Mouse (Mus musculus) heart, embryonic 15.5 days (tissue): ENCODE measurements around the gene Rcc2. TPM values are rescaled to one million over a fixed set of nuclear protein-coding genes. Genes with fewer than 3 reads are reported as not detected.

ENCODE experiments used
- ATAC-seq: fragments of 200-750 bp; cut with Nextera tagmentation; replicated peaks from 2 replicates; pipeline ENCODE4 v1.8.0; 2017; ENCODE audit warnings: low read depth, moderate TSS enrichment; ENCODE audit not compliant: insufficient number of reproducible peaks, insufficient read depth, low FRiP score
- H3K27ac ChIP-seq: fragments of 300-500 bp; sonication (generic); 2 replicates; pipeline ENCODE4 v1.5.1; 2015; ENCODE audit warnings: mild to moderate bottlenecking, inconsistent platforms
- H3K27me3 ChIP-seq: fragments of 300-500 bp; sonication (generic); 2 replicates; pipeline ENCODE4 v1.6.1; 2015; ENCODE audit warnings: inconsistent platforms
- H3K36me3 ChIP-seq: fragments of 300-500 bp; sonication (generic); 2 replicates; pipeline ENCODE4 v1.6.1; 2015; ENCODE audit warnings: mild to moderate bottlenecking, inconsistent platforms
- H3K4me1 ChIP-seq: fragments of 300-500 bp; sonication (generic); replicated peaks from 2 replicates; pipeline ENCODE4 v1.6.1; 2015; ENCODE audit warnings: inconsistent platforms
- H3K4me2 ChIP-seq: fragments of 300-500 bp; sonication (generic); 2 replicates; pipeline ENCODE4 v1.6.1; 2015; ENCODE audit warnings: inconsistent platforms, mild to moderate bottlenecking, moderate library complexity
- H3K4me3 ChIP-seq: fragments of 300-500 bp; sonication (generic); 2 replicates; pipeline ENCODE4 v1.5.1; 2015; ENCODE audit warnings: mild to moderate bottlenecking, inconsistent platforms
- H3K9ac ChIP-seq: fragments of 300-500 bp; sonication (generic); 2 replicates; pipeline ENCODE4 v1.6.1; 2015; ENCODE audit warnings: mild to moderate bottlenecking, inconsistent platforms
- H3K9me3 ChIP-seq: fragments of 300-500 bp; sonication (generic); replicated peaks from 2 replicates; pipeline ENCODE4 v1.6.1; 2016; ENCODE audit warnings: inconsistent platforms
- WGBS: fragments of 180-500 bp; shearing (Covaris S2); methylation state at CpG from one replicate; pipeline ENCODE4 v1.1.7; 2015; ENCODE audit warnings: mixed read lengths; 5-methylcytosine and 5-hydroxymethylcytosine counted together
- polyA plus RNA-seq: library from polyadenylated mRNA; unstranded; fragments of >200 nt; fragmentation: Nextera tagmentation; extraction: Ambion mirVana; gene quantifications from 2 replicates; pipeline ENCODE4 v1.2.1, GENCODE M21; 2015

Gene Rcc2
- polyA plus RNA-seq, 1 experiment from 2014 or later = 13.9 TPM

- 74% methylated on average over 4 of the region's 4 CpGs for WGBS
- no peak overlapping the region for H3K4me2 ChIP-seq
- no peak overlapping the region for H3K9ac ChIP-seq
- no peak for ATAC-seq
- H3K27me3 ChIP-seq = no peaks in the 10 kb centered on the region
- H3K4me1 ChIP-seq = 0 out of 2 replicates have a peak, but pooled peaks cover 3% of the 10 kb centered on the region
- H3K4me3 ChIP-seq = no peak overlapping the region
- no peaks in the 10 kb centered on the region for H3K36me3 ChIP-seq
- no peaks in the 10 kb centered on the region for H3K9me3 ChIP-seq
- H3K27ac ChIP-seq = no peak overlapping the region
These were observed 31.3 kb downstream of the Rcc2 start for GRCm38 (mm10) chr4:140731654-140732053.

- WGBS = 75% methylated on average over 7 of the region's 7 CpGs
- H3K4me2 ChIP-seq = no peak overlapping the region
- ATAC-seq = no peak
- no peaks in the 10 kb centered on the region for H3K36me3 ChIP-seq
- H3K4me3 ChIP-seq = no peak overlapping the region
- no peak overlapping the region for H3K27ac ChIP-seq
- no peak overlapping the region for H3K9ac ChIP-seq
- H3K9me3 ChIP-seq = no peaks in the 10 kb centered on the region
- H3K27me3 ChIP-seq = no peaks in the 10 kb centered on the region
- H3K4me1 ChIP-seq = 0 out of 2 replicates have a peak, but pooled peaks cover 3% of the 10 kb centered on the region
These were observed 32.5 kb downstream of the Rcc2 start for GRCm38 (mm10) chr4:140732871-140733270.

DNA sequence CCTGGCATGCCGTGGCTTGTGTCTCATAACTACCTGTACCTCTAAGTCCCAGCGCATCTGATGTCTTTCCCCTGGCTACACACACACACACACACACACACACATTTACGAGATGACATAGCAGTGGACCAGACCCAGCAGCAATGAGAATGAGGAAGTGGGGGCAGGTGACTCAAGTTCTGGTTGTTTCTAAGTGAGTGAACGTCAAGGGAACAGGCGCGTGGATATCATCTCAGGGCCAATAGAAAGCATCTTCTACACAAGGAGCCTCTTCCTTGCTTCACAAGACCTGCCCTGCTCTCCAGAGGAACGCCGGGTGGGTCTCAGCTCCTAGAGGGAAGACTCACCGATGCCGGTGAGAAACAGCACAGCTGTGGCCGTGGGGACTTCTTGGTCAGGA, 40.3 kb downstream of the Rcc2 start:
- WGBS = 85% methylated on average over 11 of the region's 11 CpGs
- no peaks in the 10 kb centered on the region for H3K4me1 ChIP-seq
- H3K4me3 ChIP-seq = no peak overlapping the region
- no peaks in the 10 kb centered on the region for H3K36me3 ChIP-seq
- no peak for ATAC-seq
- H3K9me3 ChIP-seq = no peaks in the 10 kb centered on the region
- H3K27me3 ChIP-seq = peaks cover 4% of the 10 kb centered on the region; the same call in 1 of the 2 replicates
- no peak overlapping the region for H3K9ac ChIP-seq
- H3K4me2 ChIP-seq = no peak overlapping the region
- H3K27ac ChIP-seq = no peak overlapping the region

DNA sequence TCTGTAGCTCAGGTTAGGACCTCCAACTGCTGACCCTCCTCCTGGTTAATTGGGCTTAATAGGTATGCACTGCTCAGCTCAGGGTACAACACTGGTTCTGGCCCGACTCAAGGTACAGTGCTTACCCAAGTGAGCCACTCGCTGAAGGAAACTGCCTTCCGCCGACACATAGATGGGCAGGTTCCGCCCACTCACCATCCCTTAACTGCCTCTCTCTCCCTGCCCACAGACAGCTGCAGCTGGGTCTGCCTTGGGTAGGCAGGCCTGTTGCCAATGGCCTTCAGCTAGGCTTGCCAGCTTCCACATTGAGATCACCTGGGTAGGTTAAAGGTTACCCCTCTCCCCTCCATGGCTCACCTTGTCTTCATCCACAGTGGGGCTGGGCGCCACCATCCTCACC, 41.1 kb downstream of the Rcc2 start:
- no peaks in the 10 kb centered on the region for H3K9me3 ChIP-seq
- H3K4me1 ChIP-seq = no peaks in the 10 kb centered on the region
- peaks cover 4% of the 10 kb centered on the region; the same call in 1 of the 2 replicates for H3K27me3 ChIP-seq
- no peak for ATAC-seq
- WGBS = 74% methylated on average over 6 of the region's 6 CpGs
- no peak overlapping the region for H3K27ac ChIP-seq
- H3K4me3 ChIP-seq = no peak overlapping the region
- H3K9ac ChIP-seq = no peak overlapping the region
- no peak overlapping the region for H3K4me2 ChIP-seq
- H3K36me3 ChIP-seq = no peaks in the 10 kb centered on the region

GRCm38 (mm10) chr4:140742543-140742942, 42.2 kb downstream of the Rcc2 start, which contains the start of gene Padi6:
Gene Padi6, minus strand, starts transcription at chr4:140742643.
- Histone ChIP-seq H3K4me2 (no peak within 1 kb of the TSS), H3K9me3 (no peaks in the 10 kb centered on the region), H3K4me1 (peaks cover 3% of the 10 kb centered on the region), H3K27ac (no peak within 1 kb of the TSS), H3K36me3 (no peaks in the 10 kb centered on the region), H3K27me3 (peaks cover 4% of the 10 kb centered on the region; the same call in 1 of the 2 replicates), H3K4me3 (no peak within 1 kb of the TSS), H3K9ac (no peak within 1 kb of the TSS)
- WGBS = 55% methylated on average over 2 of the region's 2 CpGs
- no peak for ATAC-seq

DNA sequence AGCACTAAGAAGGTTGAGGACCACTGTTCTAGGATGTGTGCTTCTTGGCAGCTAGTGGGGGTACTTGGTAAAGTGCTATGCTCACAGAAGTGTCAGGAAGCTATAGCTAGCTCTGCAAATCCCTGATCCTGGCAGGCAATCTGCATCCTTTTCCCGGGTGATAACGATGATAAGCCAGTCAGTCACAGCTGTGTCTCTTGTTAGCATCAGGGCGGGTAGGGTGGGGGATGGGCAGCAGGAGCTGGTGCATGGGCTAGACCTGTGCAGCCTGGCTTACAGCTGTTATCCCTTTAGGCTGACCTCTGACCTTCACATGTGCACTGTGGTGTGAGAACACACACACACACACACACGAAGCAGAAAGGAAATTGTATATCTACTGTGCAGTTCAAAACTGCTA, 42.7 kb downstream of the Rcc2 start:
- ATAC-seq = no peak
- Histone ChIP-seq H3K4me2 (no peak overlapping the region), H3K9me3 (no peaks in the 10 kb centered on the region), H3K27me3 (peaks cover 4% of the 10 kb centered on the region; the same call in 1 of the 2 replicates), H3K4me3 (no peak overlapping the region), H3K36me3 (no peaks in the 10 kb centered on the region), H3K9ac (no peak overlapping the region), H3K4me1 (peaks cover 8% of the 10 kb centered on the region), H3K27ac (no peak overlapping the region)
- WGBS = 22% methylated on average over 4 of the region's 4 CpGs

DNA sequence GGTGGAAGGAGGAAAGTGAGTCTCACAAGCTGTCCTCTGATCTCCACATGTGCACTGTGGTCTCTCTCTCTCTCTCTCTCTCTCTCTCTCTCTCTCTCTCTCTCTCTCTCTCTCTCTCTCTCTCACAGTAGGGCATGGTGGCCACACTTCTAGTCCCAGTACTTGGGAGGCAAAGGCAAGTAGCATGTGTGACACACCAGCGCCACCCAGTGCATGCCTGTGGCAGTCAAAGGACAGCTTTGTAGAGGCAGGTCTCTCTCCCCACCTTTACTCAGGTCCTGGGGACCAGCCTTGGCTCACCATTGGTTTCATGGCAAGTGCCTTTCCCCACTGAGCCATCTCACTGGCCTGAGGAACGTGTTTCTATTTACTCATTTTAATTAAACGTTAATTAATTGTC, 44.3 kb downstream of the Rcc2 start:
- Histone ChIP-seq H3K9ac (no peak overlapping the region), H3K4me3 (no peak overlapping the region), H3K36me3 (no peaks in the 10 kb centered on the region), H3K9me3 (no peaks in the 10 kb centered on the region), H3K4me2 (no peak overlapping the region), H3K27ac (no peak overlapping the region), H3K4me1 (peaks cover 16% of the 10 kb centered on the region), H3K27me3 (peaks cover 4% of the 10 kb centered on the region; the same call in 1 of the 2 replicates)
- ATAC-seq = no peak
- 26% methylated on average over 3 of the region's 3 CpGs for WGBS

DNA sequence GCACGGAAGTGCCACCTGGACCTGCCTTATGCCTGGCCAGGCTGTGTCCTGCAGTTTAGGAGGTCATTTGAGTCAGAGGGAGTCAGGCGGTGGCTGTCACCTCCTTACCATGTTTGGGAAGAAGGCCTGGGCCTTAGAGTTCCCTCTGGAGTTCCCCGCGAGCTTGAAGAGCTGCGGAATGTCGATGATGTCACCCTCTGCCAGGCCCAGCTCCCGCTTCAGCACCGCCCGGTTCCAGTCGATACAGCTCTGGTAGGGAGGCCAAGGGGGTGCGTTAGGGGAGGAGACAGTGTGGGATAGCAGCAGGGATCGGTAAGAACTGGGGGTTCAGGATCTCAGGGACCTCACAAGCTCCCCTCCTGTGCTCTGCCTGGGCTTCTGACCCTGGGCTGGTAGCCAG, 47.6 kb downstream of the Rcc2 start:
- Histone ChIP-seq H3K9ac (peak overlapping the region; percentile 40), H3K4me2 (peak overlapping the region; percentile 37), H3K36me3 (no peaks in the 10 kb centered on the region), H3K27ac (peak overlapping the region; percentile 84), H3K4me3 (peak overlapping the region; percentile 20; the same call in 1 of the 2 replicates), H3K4me1 (peaks cover 26% of the 10 kb centered on the region), H3K9me3 (no peaks in the 10 kb centered on the region), H3K27me3 (peaks cover 4% of the 10 kb centered on the region; the same call in 1 of the 2 replicates)
- ATAC-seq = peak; percentile 79
- 13% methylated on average over 12 of the region's 12 CpGs for WGBS

- Histone ChIP-seq H3K27me3 (no peaks in the 10 kb centered on the region; the same call in 1 of the 2 replicates), H3K4me1 (peaks cover 34% of the 10 kb centered on the region), H3K4me3 (peak overlapping the region; percentile 27; the same call in 1 of the 2 replicates), H3K9ac (peak overlapping the region; percentile 34; the same call in 1 of the 2 replicates), H3K4me2 (peak overlapping the region; percentile 53), H3K9me3 (no peaks in the 10 kb centered on the region), H3K36me3 (no peaks in the 10 kb centered on the region), H3K27ac (no peak overlapping the region)
- no peak for ATAC-seq
- 8% methylated on average over 19 of the region's 19 CpGs for WGBS
These were observed 50.0 kb downstream of the Rcc2 start for GRCm38 (mm10) chr4:140750328-140750727.

- H3K27ac ChIP-seq = peak overlapping the region; percentile 58
- H3K27me3 ChIP-seq = no peaks in the 10 kb centered on the region; the same call in 1 of the 2 replicates
- H3K4me2 ChIP-seq = no peak overlapping the region
- 38% methylated on average over 7 of the region's 7 CpGs for WGBS
- H3K4me1 ChIP-seq = peaks cover 26% of the 10 kb centered on the region
- H3K9ac ChIP-seq = no peak overlapping the region
- no peak overlapping the region for H3K4me3 ChIP-seq
- no peaks in the 10 kb centered on the region for H3K9me3 ChIP-seq
- no peak for ATAC-seq
- H3K36me3 ChIP-seq = no peaks in the 10 kb centered on the region
These were observed 53.0 kb downstream of the Rcc2 start for GRCm38 (mm10) chr4:140753366-140753765.

DNA sequence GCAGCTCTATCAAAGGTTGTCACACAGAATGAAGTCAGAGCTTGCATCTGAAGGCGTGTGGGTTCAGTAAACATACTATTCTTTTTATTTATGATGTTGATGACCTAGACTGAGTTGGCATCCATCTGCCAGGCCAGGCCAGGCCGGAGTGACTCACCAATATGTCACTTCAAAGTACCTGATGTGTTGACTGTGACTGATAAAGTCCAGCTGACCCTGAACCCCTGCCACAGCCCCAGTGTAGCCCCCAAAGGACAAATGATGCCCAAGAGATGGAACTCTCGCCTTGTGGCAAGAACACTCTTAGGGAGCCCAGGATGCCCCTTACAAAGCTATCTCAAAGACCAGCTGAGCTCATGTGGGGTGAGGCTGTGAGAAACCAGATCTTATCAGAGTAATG, 55.5 kb downstream of the Rcc2 start:
- H3K4me3 ChIP-seq = no peak overlapping the region
- peaks cover 12% of the 10 kb centered on the region for H3K4me1 ChIP-seq
- no peaks in the 10 kb centered on the region for H3K27me3 ChIP-seq
- H3K9ac ChIP-seq = no peak overlapping the region
- no peaks in the 10 kb centered on the region for H3K9me3 ChIP-seq
- H3K4me2 ChIP-seq = no peak overlapping the region
- WGBS = 73% methylated on average over 3 of the region's 3 CpGs
- ATAC-seq = no peak
- no peak overlapping the region for H3K27ac ChIP-seq
- H3K36me3 ChIP-seq = no peaks in the 10 kb centered on the region

GRCm38 (mm10) chr4:140761601-140762000, 61.3 kb downstream of the Rcc2 start:
- no peak overlapping the region for H3K9ac ChIP-seq
- WGBS = 80% methylated on average over 7 of the region's 7 CpGs
- no peak for ATAC-seq
- 0 out of 2 replicates have a peak, but pooled peaks cover 3% of the 10 kb centered on the region for H3K4me1 ChIP-seq
- no peak overlapping the region for H3K4me3 ChIP-seq
- H3K4me2 ChIP-seq = no peak overlapping the region
- no peak overlapping the region for H3K27ac ChIP-seq
- no peaks in the 10 kb centered on the region for H3K9me3 ChIP-seq
- H3K27me3 ChIP-seq = no peaks in the 10 kb centered on the region
- no peaks in the 10 kb centered on the region for H3K36me3 ChIP-seq
